Mouse (Mus musculus): ENCODE measurements around the gene Gucy2g. TPM values are rescaled to one million over a fixed set of nuclear protein-coding genes. Genes with fewer than 3 reads are reported as not detected.

Gene Gucy2g
- not detected in 2 replicates for polyA plus RNA-seq (2014; fragmentation: Nextera tagmentation; extraction: Ambion mirVana)

- H3K4me1 ChIP-seq (replicated peaks; ENCODE audit: control insufficient read depth, insufficient read depth, low read length): no peaks in the 10 kb centered on the region
- DNase-seq (ENCODE audit: low spot score) (no peak), ATAC-seq (ENCODE audit: low FRiP score) (no peak)
- H3K36me3 ChIP-seq (ENCODE audit: control insufficient read depth, insufficient read depth, low read length): no peaks in the 10 kb centered on the region
- no peak within 1 kb of the TSS for H3K4me2 ChIP-seq (replicated peaks; ENCODE audit: low read depth, low read length)
- H3K27ac ChIP-seq (ENCODE audit: low read depth, low read length): no peak within 1 kb of the TSS
- H3K4me3 ChIP-seq (ENCODE audit: low read depth, low read length): no peak within 1 kb of the TSS
- no peaks in the 10 kb centered on the region for H3K27me3 ChIP-seq (ENCODE audit: control insufficient read depth, insufficient read depth, low read length)
- no peak within 1 kb of the TSS for H3K9ac ChIP-seq (ENCODE audit: low read depth, low read length)
- H3K9me3 ChIP-seq (ENCODE audit: control insufficient read depth, low read length): no peaks in the 10 kb centered on the region
- WGBS: 74% methylated on average over 6 of the region's 6 CpGs
Measured at GRCm38 (mm10) chr19:55241186-55241645, at the start of gene Gucy2g. Gucy2g (minus strand) TSS chr19:55241236.

GRCm38 (mm10) chr19:55288974-55289373 is 47.9 kb upstream of the Gucy2g start:
- H3K27ac ChIP-seq (ENCODE audit: low read depth, low read length): no peak overlapping the region
- DNase-seq (ENCODE audit: low spot score) (no peak), ATAC-seq (ENCODE audit: low FRiP score) (no peak)
- H3K4me3 ChIP-seq (ENCODE audit: low read depth, low read length): no peak overlapping the region
- no peak overlapping the region for H3K4me2 ChIP-seq (replicated peaks; ENCODE audit: low read depth, low read length)
- no peak overlapping the region for H3K9ac ChIP-seq (ENCODE audit: low read depth, low read length)
- H3K9me3 ChIP-seq (ENCODE audit: control insufficient read depth, low read length): no peaks in the 10 kb centered on the region
- H3K36me3 ChIP-seq (ENCODE audit: control insufficient read depth, insufficient read depth, low read length): no peaks in the 10 kb centered on the region
- no peaks in the 10 kb centered on the region for H3K27me3 ChIP-seq (ENCODE audit: control insufficient read depth, insufficient read depth, low read length)
- no peaks in the 10 kb centered on the region for H3K4me1 ChIP-seq (replicated peaks; ENCODE audit: control insufficient read depth, insufficient read depth, low read length)

DNA sequence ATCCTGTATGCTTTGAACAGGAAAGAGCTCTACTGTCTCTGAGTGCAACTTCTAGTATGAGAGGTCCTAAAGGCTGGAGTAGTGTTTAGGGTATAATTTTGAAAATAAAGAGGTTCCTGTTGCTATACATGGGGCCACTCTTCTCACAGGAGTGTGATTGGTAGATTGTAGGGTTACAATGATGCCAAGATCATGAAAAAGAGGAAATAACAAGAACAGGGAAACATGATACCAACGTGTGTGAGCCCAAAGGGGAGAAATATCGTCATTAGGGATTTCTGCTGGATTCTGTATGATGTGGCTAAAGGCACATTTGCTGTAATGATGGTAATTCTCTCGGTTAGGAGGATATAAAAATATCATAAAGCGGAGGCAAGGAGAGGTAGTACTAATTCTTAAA is 45.0 kb upstream of the Gucy2g start:
- Histone ChIP-seq H3K4me3 (ENCODE audit: low read depth, low read length) (no peak overlapping the region), H3K9ac (ENCODE audit: low read depth, low read length) (no peak overlapping the region), H3K4me1 (replicated peaks; ENCODE audit: control insufficient read depth, insufficient read depth, low read length) (no peaks in the 10 kb centered on the region), H3K9me3 (ENCODE audit: control insufficient read depth, low read length) (no peaks in the 10 kb centered on the region), H3K27me3 (ENCODE audit: control insufficient read depth, insufficient read depth, low read length) (no peaks in the 10 kb centered on the region), H3K4me2 (replicated peaks; ENCODE audit: low read depth, low read length) (no peak overlapping the region), H3K36me3 (ENCODE audit: control insufficient read depth, insufficient read depth, low read length) (no peaks in the 10 kb centered on the region), H3K27ac (ENCODE audit: low read depth, low read length) (no peak overlapping the region)
- no peak for ATAC-seq (ENCODE audit: low FRiP score)
- DNase-seq (ENCODE audit: low spot score): no peak
- 84% methylated on average over 4 of the region's 4 CpGs for WGBS

GRCm38 (mm10) chr19:55284093-55284492 is 43.1 kb upstream of the Gucy2g start:
- Histone ChIP-seq H3K9ac (ENCODE audit: low read depth, low read length) (no peak overlapping the region), H3K4me3 (ENCODE audit: low read depth, low read length) (no peak overlapping the region), H3K9me3 (ENCODE audit: control insufficient read depth, low read length) (no peaks in the 10 kb centered on the region), H3K27me3 (ENCODE audit: control insufficient read depth, insufficient read depth, low read length) (no peaks in the 10 kb centered on the region), H3K4me1 (replicated peaks; ENCODE audit: control insufficient read depth, insufficient read depth, low read length) (no peaks in the 10 kb centered on the region), H3K27ac (ENCODE audit: low read depth, low read length) (no peak overlapping the region), H3K4me2 (replicated peaks; ENCODE audit: low read depth, low read length) (no peak overlapping the region), H3K36me3 (ENCODE audit: control insufficient read depth, insufficient read depth, low read length) (no peaks in the 10 kb centered on the region)
- no peak for DNase-seq (ENCODE audit: low spot score)
- no peak for ATAC-seq (ENCODE audit: low FRiP score)
- WGBS: 90% methylated on average over 4 of the region's 4 CpGs

DNA sequence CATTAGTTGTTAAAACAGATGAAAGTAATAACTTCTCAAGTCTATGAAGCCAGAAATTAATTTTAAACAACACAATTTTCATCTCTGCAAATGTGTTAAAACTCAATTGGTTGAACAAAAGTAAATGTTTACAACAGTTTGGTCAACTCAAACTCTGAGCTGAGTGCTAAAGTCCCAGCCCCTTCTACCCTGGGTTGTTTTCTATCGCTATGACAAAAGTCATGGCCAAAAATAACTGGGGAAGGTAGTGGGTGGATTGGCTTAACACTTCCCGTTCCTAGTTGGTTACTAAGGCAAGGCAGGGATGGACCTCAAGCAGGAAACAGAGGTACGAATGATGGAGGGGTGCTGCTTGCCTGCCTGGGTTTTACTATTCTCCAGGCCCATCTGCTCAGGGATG is 35.7 kb upstream of the Gucy2g start:
- ATAC-seq (ENCODE audit: low FRiP score): no peak
- no peak overlapping the region for H3K27ac ChIP-seq (ENCODE audit: low read depth, low read length)
- WGBS: 90% methylated on average over 3 of the region's 3 CpGs
- no peak overlapping the region for H3K9ac ChIP-seq (ENCODE audit: low read depth, low read length)
- H3K36me3 ChIP-seq (ENCODE audit: control insufficient read depth, insufficient read depth, low read length): no peaks in the 10 kb centered on the region
- no peaks in the 10 kb centered on the region for H3K9me3 ChIP-seq (ENCODE audit: control insufficient read depth, low read length)
- H3K27me3 ChIP-seq (ENCODE audit: control insufficient read depth, insufficient read depth, low read length): no peaks in the 10 kb centered on the region
- no peak for DNase-seq (ENCODE audit: low spot score)
- H3K4me2 ChIP-seq (replicated peaks; ENCODE audit: low read depth, low read length): no peak overlapping the region
- no peak overlapping the region for H3K4me3 ChIP-seq (ENCODE audit: low read depth, low read length)
- no peaks in the 10 kb centered on the region for H3K4me1 ChIP-seq (replicated peaks; ENCODE audit: control insufficient read depth, insufficient read depth, low read length)

DNA sequence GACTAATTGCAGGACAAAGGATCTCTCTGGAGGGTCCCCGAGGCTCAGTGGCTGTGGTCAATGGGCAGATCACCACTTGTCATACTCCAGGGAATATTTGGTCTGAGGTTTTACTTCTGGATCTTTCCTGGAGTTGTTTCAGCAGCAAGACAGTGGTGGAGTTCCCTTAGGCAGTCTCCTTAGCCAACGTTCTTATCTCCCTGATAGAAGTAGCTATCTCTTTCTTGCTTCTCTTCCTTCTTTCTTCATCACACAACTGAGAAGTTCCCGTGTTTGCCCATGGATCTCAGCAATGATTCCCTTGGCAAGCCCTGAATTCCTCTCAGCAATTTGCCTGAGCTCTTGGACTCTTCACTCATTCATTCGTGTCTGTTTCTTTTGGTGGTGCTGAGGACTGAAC is 35.1 kb upstream of the Gucy2g start:
- 88% methylated on average over 4 of the region's 4 CpGs for WGBS
- ATAC-seq (ENCODE audit: low FRiP score) (no peak), DNase-seq (ENCODE audit: low spot score) (no peak)
- no peak overlapping the region for H3K27ac ChIP-seq (ENCODE audit: low read depth, low read length)
- H3K9me3 ChIP-seq (ENCODE audit: control insufficient read depth, low read length): no peaks in the 10 kb centered on the region
- H3K4me1 ChIP-seq (replicated peaks; ENCODE audit: control insufficient read depth, insufficient read depth, low read length): no peaks in the 10 kb centered on the region
- no peak overlapping the region for H3K4me3 ChIP-seq (ENCODE audit: low read depth, low read length)
- no peaks in the 10 kb centered on the region for H3K27me3 ChIP-seq (ENCODE audit: control insufficient read depth, insufficient read depth, low read length)
- H3K4me2 ChIP-seq (replicated peaks; ENCODE audit: low read depth, low read length): no peak overlapping the region
- no peak overlapping the region for H3K9ac ChIP-seq (ENCODE audit: low read depth, low read length)
- no peaks in the 10 kb centered on the region for H3K36me3 ChIP-seq (ENCODE audit: control insufficient read depth, insufficient read depth, low read length)

DNA sequence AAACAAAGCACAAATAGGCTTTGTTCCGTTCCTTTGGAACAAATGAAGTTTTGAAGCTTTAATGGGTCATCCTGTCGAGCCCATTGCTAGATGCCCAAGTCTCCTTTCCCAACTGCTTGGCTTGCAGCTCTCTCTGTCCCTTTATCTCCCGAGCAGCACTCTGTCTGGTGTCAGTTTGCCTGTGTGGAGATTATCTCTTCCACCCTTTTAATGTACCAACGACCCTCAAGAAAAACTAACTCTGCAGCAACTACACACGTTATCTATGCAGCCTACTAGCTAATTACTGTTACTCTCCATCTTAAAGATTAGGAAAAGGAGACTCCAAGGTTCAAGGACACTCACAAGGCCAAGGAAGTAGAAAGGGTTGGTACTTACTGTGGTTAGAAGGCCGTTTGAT is 32.3 kb upstream of the Gucy2g start:
- 83% methylated on average over 6 of the region's 6 CpGs for WGBS
- no peak for ATAC-seq (ENCODE audit: low FRiP score)
- no peaks in the 10 kb centered on the region for H3K9me3 ChIP-seq (ENCODE audit: control insufficient read depth, low read length)

DNA sequence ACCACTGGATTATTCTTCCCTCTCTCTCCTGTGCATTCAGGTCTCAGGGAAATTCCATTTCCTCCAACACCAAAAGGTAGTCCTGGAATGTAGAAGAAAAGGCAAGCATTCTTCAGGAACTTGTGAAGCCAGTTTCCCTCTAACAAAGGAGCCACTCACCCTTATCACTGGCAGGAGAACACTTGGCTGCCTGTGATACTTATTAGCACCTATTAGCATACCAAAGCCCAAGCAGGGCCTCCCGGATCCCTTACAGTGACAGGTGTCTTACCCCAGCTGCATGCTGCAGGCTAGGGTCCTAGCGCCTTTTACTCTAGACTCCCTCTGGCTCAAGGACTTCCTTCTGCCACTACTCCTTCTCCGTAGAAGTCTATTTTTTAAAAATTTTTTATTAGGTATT is 30.4 kb upstream of the Gucy2g start:
- no peak overlapping the region for H3K4me2 ChIP-seq (replicated peaks; ENCODE audit: low read depth, low read length)
- H3K4me1 ChIP-seq (replicated peaks; ENCODE audit: control insufficient read depth, insufficient read depth, low read length): no peaks in the 10 kb centered on the region
- H3K36me3 ChIP-seq (ENCODE audit: control insufficient read depth, insufficient read depth, low read length): no peaks in the 10 kb centered on the region; the same call in 1 of the 2 replicates
- H3K9ac ChIP-seq (ENCODE audit: low read depth, low read length): no peak overlapping the region
- DNase-seq (ENCODE audit: low spot score): no peak
- 21% methylated on average over 3 of the region's 3 CpGs for WGBS
- no peaks in the 10 kb centered on the region for H3K9me3 ChIP-seq (ENCODE audit: control insufficient read depth, low read length)
- H3K27me3 ChIP-seq (ENCODE audit: control insufficient read depth, insufficient read depth, low read length): no peaks in the 10 kb centered on the region
- no peak overlapping the region for H3K4me3 ChIP-seq (ENCODE audit: low read depth, low read length)
- no peak for ATAC-seq (ENCODE audit: low FRiP score)
- H3K27ac ChIP-seq (ENCODE audit: low read depth, low read length): no peak overlapping the region

More for the DNA sequence above, 32.3 kb upstream of the Gucy2g start:
- Histone ChIP-seq H3K9ac (ENCODE audit: low read depth, low read length) (no peak overlapping the region), H3K4me2 (replicated peaks; ENCODE audit: low read depth, low read length) (no peak overlapping the region), H3K27ac (ENCODE audit: low read depth, low read length) (no peak overlapping the region), H3K4me3 (ENCODE audit: low read depth, low read length) (no peak overlapping the region), H3K36me3 (ENCODE audit: control insufficient read depth, insufficient read depth, low read length) (no peaks in the 10 kb centered on the region; the same call in 1 of the 2 replicates), H3K4me1 (replicated peaks; ENCODE audit: control insufficient read depth, insufficient read depth, low read length) (no peaks in the 10 kb centered on the region), H3K27me3 (ENCODE audit: control insufficient read depth, insufficient read depth, low read length) (no peaks in the 10 kb centered on the region)
- no peak for DNase-seq (ENCODE audit: low spot score)

DNA sequence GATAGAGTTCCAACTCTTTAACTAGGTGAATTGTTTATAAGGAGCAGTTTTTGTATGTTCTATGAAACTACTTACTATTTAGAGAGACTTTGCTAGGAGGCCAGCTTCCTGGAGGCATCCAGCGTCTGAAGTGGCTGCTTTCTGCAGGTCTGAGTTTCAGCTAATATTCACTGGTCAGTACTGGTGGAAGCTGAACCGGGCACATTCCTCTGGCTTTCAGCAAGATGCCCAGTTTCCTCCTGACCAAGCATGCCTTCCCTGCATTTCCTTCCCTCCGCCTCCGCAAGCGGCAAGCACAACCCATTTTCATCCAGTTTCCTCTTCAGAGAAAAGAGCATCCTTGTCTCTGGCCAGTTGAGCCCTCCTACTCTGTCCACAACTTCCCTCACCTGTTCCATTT is 28.0 kb upstream of the Gucy2g start:
- DNase-seq (ENCODE audit: low spot score) (no peak), ATAC-seq (ENCODE audit: low FRiP score) (no peak)
- Histone ChIP-seq H3K36me3 (ENCODE audit: control insufficient read depth, insufficient read depth, low read length) (no peaks in the 10 kb centered on the region; the same call in 1 of the 2 replicates), H3K4me2 (replicated peaks; ENCODE audit: low read depth, low read length) (no peak overlapping the region), H3K27ac (ENCODE audit: low read depth, low read length) (no peak overlapping the region), H3K4me1 (replicated peaks; ENCODE audit: control insufficient read depth, insufficient read depth, low read length) (no peaks in the 10 kb centered on the region), H3K4me3 (ENCODE audit: low read depth, low read length) (no peak overlapping the region), H3K9me3 (ENCODE audit: control insufficient read depth, low read length) (no peaks in the 10 kb centered on the region), H3K9ac (ENCODE audit: low read depth, low read length) (no peak overlapping the region), H3K27me3 (ENCODE audit: control insufficient read depth, insufficient read depth, low read length) (no peaks in the 10 kb centered on the region)
- 85% methylated on average over 5 of the region's 5 CpGs for WGBS
